Mouse (Mus musculus) urinary bladder, postnatal 10 days (tissue): ENCODE data around the gene E2f2.

Experiments
- DNase-seq: peaks from one replicate; pipeline ENCODE4 v3.0.0; 2022; ENCODE audit warnings: low spot score

The E2f2 gene

GRCm38 (mm10) chr4:136174216-136175193 is 2.3 kb downstream of the E2f2 start:
- DNase-seq = no peak

- no peak for DNase-seq
Measured at GRCm38 (mm10) chr4:136176022-136176552, 3.9 kb downstream of the E2f2 start.

- DNase-seq = no peak
Measured at GRCm38 (mm10) chr4:136177244-136177611, 5.0 kb downstream of the E2f2 start.

- DNase-seq = no peak
Measured at GRCm38 (mm10) chr4:136177612-136178474, 5.6 kb downstream of the E2f2 start.

- no peak for DNase-seq
Measured at GRCm38 (mm10) chr4:136178475-136178921, 6.3 kb downstream of the E2f2 start.

- no peak for DNase-seq
Measured at GRCm38 (mm10) chr4:136179456-136179855, 7.3 kb downstream of the E2f2 start.

GRCm38 (mm10) chr4:136179998-136180397 is 7.8 kb downstream of the E2f2 start:
- peak; percentile 65 for DNase-seq

GRCm38 (mm10) chr4:136180408-136181330 is 8.5 kb downstream of the E2f2 start:
- no peak for DNase-seq

- no peak for DNase-seq
Measured at GRCm38 (mm10) chr4:136181367-136181766, 9.2 kb downstream of the E2f2 start.

GRCm38 (mm10) chr4:136185375-136185774 is 13.2 kb downstream of the E2f2 start:
- no peak for DNase-seq

- no peak for DNase-seq
Measured at GRCm38 (mm10) chr4:136186315-136186714, 14.1 kb downstream of the E2f2 start.

- DNase-seq = no peak
Measured at GRCm38 (mm10) chr4:136186739-136187472, 14.7 kb downstream of the E2f2 start.

- DNase-seq = no peak
Measured at GRCm38 (mm10) chr4:136188973-136189737, 17.0 kb downstream of the E2f2 start.

GRCm38 (mm10) chr4:136189912-136190311 is 17.7 kb downstream of the E2f2 start:
- no peak for DNase-seq

GRCm38 (mm10) chr4:136193571-136193970 is 21.4 kb downstream of the E2f2 start:
- DNase-seq = no peak

- no peak for DNase-seq
Measured at GRCm38 (mm10) chr4:136195029-136195428, 22.8 kb downstream of the E2f2 start.

GRCm38 (mm10) chr4:136195629-136196028 is 23.4 kb downstream of the E2f2 start:
- no peak for DNase-seq

- no peak for DNase-seq
Measured at GRCm38 (mm10) chr4:136196201-136196600, 24.0 kb downstream of the E2f2 start.

- no peak for DNase-seq
Measured at GRCm38 (mm10) chr4:136198846-136199245, 26.7 kb downstream of the E2f2 start.
